Mouse (Mus musculus) neutrophil, adult 5-6 weeks (primary cell): Measurements from ENCODE around the gene Rarg. TPM values are rescaled to one million over a fixed set of nuclear protein-coding genes. Genes with fewer than 3 reads are reported as not detected.

Source experiments
- ATAC-seq: fragments of 151-379, 151-347 bp; 2 replicates; pipeline ENCODE4 v1.8.0; 2017; ENCODE audit warnings: mild to moderate bottlenecking, moderate TSS enrichment; ENCODE audit not compliant: insufficient number of reproducible peaks, poor library complexity, low FRiP score, severe bottlenecking; ENCODE audit errors: extremely low read depth
- total RNA-seq: library from RNA; stranded (forward); fragments of 200-1000 nt; gene quantifications from 2 replicates; pipeline ENCODE4 v1.2.3, GENCODE M21; 2017

Gene Rarg
- total RNA-seq, 1 experiment from 2014 or later, result 38.3 TPM

DNA sequence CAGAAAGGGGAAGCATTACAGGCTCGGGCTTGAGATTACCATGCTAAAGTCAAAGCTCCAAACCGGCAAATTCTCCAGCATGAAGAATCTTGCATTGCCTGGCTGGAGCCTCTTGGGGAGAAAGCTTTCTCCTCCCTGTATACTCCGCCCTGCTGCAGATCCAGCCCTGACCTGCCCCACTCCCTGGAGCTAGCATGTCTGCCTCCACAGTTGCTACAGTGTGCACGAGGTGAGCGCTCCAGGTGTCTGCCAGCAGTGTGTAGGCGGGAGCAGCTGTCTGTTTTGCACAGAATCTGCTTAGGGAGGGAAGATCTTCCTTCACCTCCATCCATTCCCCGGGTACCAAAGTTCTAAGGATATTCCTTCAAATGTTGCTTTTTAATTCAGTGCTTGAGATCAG, 5.3 kb upstream of the Rarg start:
- no peak for ATAC-seq

DNA sequence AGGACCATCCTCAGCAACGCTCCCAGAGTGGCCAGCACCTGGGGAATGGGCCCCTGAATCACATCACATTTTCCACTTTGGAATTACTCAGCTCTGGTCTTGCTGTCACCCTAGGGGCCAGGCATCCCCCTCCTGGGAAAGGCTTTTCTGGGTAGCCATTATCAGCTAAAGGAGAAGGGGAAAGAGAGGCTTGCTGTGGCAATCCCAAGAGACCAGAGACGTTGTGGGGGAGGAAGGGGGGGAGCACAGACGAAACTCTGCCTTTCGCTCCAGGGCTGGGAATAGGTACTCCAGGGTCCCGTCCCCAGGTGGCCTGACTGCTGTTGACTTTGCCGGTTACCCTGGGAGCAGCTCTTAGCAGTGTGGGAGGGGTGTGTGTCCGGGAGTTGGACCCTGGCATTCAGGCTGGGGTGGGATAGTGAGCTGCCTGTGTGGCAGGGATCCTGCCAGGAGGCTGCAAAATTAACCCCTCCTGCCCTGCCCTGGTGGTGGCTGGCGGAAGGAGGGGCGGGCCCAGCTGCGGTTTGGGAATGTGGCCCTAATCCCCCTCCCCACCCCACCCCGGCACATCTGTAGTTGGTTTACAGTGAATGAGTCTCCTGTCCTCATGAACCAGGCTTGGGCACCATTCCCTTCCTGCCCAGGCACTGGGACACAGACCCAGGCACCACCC, 1.4 kb upstream of the Rarg start:
- no peak for ATAC-seq

DNA sequence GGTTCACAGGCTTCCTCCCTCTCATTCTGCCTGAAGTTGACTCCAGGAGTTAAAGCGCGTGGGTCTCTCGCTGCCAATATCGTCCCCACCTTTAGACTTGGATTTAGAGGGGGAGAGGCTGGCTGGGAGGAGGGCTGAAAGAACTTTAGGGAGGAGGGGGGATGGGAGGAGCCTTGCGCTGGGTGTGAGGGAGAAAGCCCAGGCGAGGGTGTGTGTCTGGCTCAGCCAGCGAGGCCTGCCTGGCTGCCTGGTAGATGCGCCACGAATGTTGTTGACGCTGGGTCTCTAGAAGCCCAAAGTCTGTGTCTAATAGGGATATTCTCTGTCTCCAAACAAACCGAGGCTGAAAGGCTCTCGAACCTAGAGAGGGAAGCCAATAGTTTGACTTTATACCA, 756 bp upstream of the Rarg start:
- no peak for ATAC-seq

DNA sequence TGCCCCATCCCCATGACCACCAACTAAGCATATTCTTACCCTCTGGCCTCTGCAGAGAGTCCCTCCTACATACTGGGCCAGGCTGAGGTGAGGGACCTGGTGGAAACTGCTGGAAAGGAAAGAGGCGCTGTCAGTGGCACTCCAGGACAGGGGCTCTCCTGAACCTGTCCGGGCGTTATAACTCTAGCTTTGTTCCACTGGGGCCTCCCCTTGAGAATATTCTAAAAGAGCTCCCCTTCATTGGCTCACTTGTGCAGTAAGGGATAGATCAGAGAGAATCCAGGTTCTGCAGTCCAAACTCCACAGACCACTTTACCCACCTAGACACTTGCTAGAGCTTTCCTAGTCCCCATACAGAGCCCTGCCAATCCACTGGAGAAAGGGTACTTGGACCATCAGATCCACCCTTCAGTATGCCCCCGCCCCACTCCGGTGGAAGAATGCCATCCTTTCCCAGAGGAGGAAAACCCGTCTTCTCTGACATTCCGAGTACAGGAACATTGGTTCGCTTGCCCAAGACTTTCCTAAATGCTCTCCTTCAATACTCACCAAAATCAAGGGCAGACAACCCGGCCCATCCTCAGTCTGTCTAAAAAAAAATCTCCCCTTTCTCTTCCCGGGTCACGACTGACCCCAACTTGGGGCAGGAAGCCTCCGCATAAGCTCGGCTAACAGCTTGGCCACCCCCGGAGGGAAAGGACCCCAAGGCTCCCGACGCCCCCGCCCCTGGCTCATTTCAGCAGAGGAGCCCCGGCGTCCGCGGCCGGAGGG, 701 bp downstream of the Rarg start:
- no peak for ATAC-seq

DNA sequence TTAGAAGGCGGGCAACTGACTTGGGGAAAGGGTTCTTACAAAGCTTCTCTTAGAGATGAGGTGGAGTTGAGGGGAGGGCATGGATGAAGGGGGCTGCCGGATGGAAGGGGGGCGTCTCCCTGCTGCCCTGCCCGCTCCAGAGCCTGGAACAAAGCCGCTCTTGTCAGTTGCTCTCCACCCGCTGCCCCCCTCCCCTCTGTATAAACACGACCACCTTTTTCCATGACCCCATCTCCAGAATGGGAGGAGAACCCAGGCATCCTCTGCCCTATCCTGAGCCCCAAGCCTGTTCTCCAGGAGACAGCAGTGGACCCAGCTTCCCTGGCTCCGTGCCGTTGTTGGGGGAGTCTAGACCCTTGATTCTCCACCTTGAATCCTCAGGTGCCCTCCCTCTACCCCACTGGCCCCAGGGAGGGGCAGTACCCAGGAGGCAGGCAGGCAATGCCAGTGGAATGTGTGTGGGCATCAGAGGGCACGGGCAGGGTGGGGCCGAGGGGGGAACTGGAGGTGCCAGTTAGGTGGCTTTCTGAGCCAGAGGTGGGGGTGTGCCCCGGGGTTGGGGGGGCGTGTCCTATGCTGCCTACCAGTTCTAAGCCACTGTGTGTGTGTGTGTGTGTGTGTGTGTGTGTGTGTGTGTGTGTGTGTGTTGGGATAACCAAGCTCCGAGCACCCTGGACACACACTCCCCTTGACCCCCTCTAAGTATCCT, 1.6 kb downstream of the Rarg start:
- no peak for ATAC-seq

DNA sequence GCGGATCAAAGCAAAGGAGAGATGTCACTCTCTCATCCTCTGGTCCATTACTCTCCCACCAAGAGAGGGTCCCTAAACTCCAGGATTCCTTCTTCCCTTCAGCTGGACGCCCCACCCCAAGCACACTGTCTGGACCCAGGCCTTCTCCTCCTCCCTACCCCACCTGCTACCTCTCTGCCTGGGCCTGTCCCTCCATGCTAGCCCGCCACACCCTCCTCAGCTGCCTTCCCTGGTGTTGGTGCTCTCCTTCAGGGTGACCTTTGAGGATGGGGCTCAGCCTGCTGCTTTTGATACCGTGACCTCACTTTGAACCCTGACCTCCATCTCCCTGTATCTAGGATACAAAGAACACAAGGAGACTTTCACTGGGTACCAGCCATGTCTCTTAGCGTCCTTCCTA, 6.8 kb downstream of the Rarg start:
- ATAC-seq, result no peak

DNA sequence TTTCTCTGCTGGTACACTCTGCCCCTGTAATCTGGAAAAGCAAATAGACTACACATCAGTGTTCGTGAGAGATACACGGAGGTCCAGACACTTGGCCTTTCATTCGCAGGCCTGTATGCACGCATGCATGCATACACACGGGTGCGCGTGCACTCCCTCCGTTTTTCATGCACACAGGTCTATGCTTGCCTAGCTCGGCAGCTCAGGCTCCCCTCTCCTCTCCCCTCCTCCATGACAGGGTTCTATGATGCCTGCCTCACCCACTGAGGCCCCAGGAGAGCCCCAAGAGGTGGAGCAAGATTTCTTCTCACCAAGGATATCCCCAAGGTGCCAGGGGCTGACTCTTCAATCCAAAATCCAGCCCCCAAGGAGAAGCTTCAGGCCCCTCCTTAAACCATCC, 7.3 kb downstream of the Rarg start:
- ATAC-seq, result no peak

DNA sequence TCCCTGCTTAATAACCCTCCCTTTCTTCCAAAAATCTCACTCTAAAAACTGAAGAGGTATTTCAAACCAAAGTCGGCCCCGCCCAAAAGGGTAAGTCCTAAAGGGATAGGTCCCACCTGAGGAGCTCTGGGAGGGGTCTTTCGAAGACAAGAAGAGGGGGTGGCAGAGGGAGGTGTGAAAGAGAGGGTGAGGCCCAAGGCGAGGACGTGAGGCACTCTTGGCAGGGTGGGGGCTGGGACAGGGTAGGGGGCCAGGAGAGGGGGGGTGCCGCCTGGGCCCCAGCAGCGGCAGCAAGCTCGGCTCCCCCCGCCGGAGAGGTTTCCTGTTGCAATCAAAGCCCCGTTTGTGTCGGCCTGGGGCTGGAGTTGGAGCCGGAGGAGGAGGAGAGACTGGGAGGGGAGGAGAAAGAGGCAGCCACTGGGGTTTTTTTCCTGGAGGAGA, 8.0 kb downstream of the Rarg start:
- ATAC-seq, result no peak

DNA sequence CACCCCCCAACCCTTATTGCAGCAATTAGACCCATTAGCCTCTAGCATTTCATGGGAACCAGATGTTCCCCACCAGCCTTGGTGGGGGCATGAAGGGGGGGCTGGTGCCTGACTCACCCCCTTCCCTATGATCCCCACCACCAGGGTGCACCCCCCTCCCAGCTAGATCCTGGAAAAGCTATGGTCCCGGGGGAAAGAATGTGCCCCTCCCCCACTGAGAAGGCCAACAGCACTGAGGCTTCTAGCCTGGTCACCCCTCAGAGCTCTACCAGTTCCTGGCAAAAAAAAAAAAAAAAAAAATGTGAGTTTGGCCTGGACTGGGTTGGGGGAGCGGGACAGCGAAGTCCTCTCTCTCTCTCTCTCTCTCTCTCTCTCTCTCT, 8.5 kb downstream of the Rarg start:
- ATAC-seq, result no peak

DNA sequence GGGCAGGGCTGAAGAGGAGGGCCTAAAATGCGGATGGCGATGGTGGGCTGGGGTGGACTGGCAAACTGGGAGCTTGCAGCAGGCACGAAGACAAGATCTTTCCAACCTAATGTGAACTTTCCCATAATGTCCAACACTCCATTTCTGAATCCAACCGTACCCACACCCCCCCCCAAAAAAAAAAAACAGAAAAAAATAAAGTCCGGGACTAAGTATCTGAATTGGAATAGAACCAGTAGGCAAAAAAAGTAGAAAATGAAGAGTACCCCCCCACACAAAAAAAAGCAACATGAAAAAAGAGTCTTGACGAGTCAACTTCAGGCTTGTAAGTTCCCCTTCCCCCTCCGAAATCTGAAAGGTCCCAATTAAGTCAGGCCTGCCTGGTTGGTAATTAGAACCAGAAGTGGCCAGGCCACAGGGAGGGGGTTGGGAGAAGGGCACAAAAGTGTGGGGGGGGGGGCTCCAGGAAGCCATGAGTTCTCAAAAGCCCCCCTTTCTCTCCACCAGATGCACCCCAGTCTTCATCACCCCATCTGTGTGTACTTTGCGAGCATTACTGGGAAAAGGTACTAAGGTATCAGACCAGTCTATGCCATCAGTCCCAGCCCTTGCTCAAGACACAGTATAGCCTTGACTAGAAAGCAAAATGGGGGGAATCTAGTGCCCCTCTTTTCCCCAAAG, 9.0 kb downstream of the Rarg start:
- no peak for ATAC-seq

DNA sequence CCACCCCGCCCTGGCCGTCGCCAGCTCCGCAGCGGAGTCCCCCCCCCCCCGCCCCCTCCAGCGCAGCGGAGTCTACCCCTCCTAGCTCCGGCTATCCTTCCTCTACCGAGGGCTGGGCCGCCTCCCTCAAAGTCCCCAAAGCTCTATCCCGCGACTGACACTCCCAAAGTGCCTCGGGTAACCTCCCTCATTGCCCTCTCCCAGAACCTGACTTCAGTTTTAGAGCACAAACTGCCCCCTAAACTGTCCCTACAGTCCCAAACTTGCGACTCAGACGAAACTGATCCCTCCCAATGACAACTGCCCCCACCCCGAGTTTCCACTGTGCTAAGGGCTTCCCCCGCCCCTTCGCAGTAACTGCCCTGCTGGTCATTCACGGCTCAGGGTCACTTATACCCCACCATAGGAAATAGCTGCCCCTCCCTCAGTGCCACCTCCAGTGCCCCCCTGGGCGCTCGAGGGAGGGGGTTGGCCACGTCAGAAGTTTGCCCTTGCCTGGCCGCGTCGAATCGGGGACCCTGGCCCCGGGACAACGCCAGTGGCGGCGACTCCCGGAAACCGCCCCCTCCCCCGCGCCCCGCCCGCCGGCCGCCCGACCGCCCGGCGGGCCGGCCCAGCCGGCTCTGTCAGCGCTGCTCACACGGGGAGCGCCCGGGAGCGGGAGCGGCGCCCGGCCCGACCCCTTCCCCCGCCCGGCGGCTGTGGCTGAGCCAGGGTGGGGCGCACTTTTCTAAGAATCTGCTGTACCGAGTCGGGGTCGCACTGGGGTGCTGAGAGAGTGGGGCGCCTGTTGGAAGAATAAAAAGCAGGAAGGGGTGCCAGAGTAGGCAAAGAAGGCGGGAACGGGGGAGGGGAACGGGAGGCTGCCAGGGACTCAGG, 9.8 kb downstream of the Rarg start:
- ATAC-seq, result no peak

DNA sequence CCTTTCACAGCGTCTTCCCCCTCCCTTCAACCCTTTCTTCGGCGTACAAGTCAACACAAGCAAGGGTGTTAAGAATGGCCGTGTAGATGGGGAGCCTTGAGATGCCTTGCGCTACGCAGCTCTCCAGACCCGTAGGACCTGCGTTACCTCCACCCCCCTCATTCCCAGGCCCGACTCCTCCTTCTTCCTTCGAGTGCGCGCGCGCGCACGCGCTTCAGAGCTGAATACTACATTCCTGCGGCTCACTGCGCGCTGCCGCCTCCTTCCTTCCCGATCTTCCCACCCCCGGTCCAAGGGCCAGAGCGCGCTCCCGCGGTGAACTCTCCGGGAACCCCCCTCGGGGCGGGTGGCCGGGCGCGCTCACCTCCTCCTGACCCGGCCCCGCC, 10.5 kb downstream of the Rarg start:
- ATAC-seq, result peak; percentile 21; the same call in 1 of the 2 replicates

DNA sequence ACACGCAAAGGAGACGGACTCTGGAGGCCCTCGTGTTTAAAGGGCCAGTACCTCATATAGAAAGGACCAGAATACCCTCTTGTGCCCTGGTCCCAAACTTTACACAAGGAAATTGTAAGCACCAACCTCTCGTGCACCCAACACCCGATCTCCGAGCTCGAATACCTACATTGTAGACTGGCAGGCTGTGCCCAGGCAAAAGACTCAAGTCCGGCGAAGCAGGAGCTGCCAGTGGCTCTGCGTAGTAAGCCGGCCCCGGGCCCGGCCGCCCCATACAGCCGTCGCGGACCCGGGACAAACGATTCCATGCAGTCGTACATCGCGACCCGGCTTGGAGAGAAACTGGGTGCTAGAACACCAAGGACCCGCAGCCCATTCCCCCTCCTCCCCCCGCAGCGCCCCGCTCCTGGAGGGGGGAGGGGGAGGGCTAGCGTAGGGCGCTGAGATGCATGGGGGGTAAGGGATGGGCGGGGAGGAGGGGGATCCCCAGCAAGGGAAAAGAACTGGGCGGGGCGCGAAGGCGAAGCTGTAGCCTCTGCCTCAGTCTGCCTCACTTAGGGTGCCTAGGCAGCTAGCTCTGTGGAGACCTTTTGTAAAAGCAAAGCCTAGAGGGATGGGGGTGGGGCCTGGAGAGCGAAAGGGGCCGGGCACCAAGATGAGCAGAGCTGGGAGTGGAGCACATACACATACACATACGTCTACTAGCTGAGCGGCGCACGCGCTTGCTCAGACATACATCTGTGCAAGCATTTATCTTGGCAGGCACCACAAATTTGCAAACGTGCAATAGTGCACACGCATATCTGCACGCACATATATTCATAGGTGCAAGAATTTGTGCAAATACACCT, 11.2 kb downstream of the Rarg start:
- peak; percentile 47 for ATAC-seq

DNA sequence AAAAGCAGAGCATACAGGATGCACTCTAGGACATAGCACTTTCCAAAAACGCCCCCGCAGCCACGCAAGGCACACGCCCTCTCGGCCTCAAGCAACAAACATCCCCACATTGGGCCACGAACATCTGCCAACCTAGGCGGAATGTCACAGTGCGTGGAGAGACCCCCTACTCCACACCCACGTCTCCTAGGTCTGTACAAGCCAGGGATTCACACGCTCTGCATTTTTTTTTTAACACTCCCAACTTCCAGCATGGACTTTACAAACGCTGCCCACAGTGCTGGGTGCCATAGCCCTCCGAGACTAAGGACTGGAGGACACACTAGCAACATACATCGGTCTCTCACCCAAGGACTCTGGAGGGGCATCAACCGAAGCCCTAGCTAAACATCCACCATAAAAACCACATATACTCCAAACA, 11.8 kb downstream of the Rarg start:
- ATAC-seq, result no peak

DNA sequence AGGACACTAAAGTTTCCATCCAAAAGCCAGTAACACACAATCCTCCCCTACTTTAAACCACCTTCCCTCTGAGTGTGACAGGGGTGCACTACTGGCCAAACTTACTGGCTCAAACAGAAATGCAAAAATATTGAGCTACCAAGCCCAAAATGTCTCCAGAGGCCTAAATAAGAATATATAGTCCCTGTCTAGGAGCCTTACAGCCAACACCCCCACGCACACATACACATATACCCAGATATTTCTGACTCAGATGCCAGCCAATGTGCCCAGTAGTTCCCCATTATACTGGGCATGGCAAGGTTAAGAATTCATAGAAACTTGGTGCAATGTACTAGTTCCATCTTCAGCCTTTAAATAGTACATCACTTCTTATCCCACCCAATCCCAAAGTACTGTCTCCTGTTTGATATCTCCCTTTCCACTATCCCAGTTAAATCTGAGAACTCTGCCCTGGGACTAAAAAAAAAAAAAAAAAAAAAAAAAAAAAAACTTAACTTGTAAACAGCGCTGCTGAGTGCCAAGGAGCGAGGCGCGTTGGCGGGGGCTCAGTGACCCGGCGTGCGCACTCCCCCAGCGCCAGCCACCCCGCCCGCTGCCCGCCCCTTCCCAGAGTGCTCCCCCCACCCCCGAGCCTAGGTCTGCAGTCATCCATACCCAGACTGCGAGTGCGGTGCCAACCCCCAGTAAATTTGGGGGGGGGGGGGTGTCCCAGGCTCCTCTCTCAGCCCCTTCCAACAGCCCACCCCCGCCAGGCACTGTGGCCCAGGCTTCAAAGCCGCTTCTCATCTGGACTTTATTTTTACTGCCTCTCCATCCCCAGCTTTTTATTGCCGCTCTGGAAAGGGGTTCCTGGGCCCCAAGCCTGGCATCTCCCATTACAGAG, 12.8 kb downstream of the Rarg start:
- ATAC-seq, result no peak

DNA sequence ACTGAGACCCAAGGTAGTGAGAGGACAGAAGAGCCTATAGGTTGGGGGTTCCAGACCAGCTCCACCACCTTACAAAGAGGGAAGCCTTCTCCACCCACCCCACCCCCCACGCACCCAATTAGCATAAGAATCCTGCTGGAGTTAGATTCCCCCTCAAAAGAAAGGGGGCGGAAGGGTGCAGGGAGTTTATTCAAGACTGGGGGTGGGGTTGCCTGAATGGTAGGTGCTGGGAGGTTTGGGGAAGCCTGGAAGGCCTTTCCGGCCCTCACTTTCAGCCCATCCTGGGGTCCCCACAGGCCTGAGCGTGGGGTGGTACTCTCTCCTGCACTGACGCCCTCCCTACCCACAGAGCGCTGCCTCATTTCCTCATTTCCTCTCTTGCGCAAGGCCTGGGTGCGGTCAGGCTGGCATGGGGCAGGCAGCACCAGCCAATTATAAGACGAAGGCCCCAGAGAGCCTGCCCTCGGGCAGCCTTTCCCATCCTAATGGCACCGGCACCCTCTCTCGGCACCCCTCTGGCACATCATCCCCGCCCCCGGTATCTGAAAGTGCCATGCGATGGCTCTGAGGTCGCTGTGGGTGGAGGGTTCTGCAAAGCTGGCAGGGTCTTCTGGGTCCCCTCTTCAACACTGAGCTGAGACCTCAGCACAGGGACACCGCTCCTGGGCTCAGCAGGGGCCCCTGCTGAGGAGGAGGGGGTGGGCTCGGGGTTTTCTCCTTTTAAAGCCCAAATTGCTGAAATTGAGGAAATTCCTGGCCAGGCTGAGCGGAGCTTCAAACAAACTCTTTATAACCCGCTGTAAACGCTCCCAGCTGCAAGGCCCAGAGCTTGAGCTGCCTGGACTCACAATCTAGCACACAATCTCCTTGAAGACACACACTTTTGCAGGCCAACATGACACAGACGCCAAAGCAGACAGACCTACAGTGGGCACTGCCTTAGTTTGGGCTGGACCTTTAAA, 13.8 kb downstream of the Rarg start:
- ATAC-seq, result peak; percentile 72
